Mouse (Mus musculus) small intestine, adult 2 months (tissue): ENCODE measurements around the gene Macrod1.

ENCODE experiments used
- CTCF ChIP-seq: fragments of 200-500 bp; IDR thresholded peaks from 2 replicates; pipeline ENCODE4 v1.5.1; 2012; ENCODE audit warnings: low read depth, mild to moderate bottlenecking, control low read depth, inconsistent platforms, low read length, moderate library complexity, mixed read lengths; ENCODE audit not compliant: insufficient replicate concordance, insufficient read length; ENCODE audit errors: extremely low read depth
- POLR2A ChIP-seq: fragments of 200-500 bp; IDR thresholded peaks from 2 replicates; pipeline ENCODE4 v1.6.1; 2012; ENCODE audit warnings: low read depth, mild to moderate bottlenecking, control low read depth, inconsistent platforms, low read length, moderate library complexity

DNA sequence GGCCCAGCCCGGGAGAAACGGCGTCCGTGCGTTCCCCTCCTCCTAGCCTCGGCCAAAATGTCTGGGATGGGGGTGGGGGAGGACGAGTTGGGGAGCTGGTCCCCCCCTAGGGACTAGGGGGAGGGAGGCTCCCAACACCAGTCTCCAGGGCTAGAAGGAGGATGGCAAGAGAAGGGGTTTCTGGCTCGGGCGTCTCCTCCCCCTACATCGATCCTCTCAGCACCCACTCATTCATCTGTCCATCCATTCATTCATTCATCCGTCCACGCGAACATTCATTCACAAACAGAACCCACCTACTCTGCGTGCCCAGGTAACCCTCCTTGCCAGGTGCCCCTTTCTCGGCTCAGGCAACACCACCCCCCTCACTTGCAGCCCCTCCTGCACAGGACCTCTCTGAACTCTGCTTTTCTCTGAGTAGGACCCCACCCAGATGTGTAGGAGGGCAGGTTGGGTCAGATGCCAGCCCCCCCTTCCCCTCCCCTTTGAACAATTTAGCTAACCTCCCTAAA lies 109.6 kb downstream of the Macrod1 start:
- no peak for TF ChIP-seq CTCF
- no peak for TF ChIP-seq POLR2A
